Mouse (Mus musculus) T-cell, adult 2 months (primary cell): ENCODE results near the gene Syne4.

ENCODE experiments used
- DNase-seq: peaks from one replicate; pipeline ENCODE4 v3.0.0; 2022; ENCODE audit warnings: low spot score

The Syne4 gene

GRCm38 (mm10) chr7:30328379-30328778 lies 13.8 kb downstream of the Syne4 start:
- DNase-seq, result no peak

GRCm38 (mm10) chr7:30331887-30332286 lies 17.3 kb downstream of the Syne4 start:
- DNase-seq, result peak; percentile 87

GRCm38 (mm10) chr7:30332622-30333259 lies 18.1 kb downstream of the Syne4 start:
- DNase-seq, result peak; percentile 22

GRCm38 (mm10) chr7:30333436-30333835 lies 18.8 kb downstream of the Syne4 start:
- peak; percentile 15 for DNase-seq

GRCm38 (mm10) chr7:30334563-30334962 lies 20.0 kb downstream of the Syne4 start:
- DNase-seq, result no peak

GRCm38 (mm10) chr7:30335688-30336087 lies 21.1 kb downstream of the Syne4 start:
- no peak for DNase-seq

GRCm38 (mm10) chr7:30336384-30336783 lies 21.8 kb downstream of the Syne4 start:
- DNase-seq, result peak; percentile 65

- DNase-seq, result no peak
Measured at GRCm38 (mm10) chr7:30339432-30340109, 25.0 kb downstream of the Syne4 start.

GRCm38 (mm10) chr7:30346635-30347379 lies 32.2 kb downstream of the Syne4 start:
- peak; percentile 52 for DNase-seq

GRCm38 (mm10) chr7:30347828-30348227 lies 33.2 kb downstream of the Syne4 start:
- DNase-seq, result peak; percentile 65

GRCm38 (mm10) chr7:30353279-30353822 lies 38.7 kb downstream of the Syne4 start:
- peak; percentile 60 for DNase-seq

GRCm38 (mm10) chr7:30354059-30354458 lies 39.5 kb downstream of the Syne4 start:
- DNase-seq, result no peak

GRCm38 (mm10) chr7:30358378-30359186 lies 44.0 kb downstream of the Syne4 start:
- DNase-seq, result no peak

- no peak for DNase-seq
Measured at GRCm38 (mm10) chr7:30359276-30359865, 44.8 kb downstream of the Syne4 start.

GRCm38 (mm10) chr7:30360028-30360427 lies 45.4 kb downstream of the Syne4 start:
- no peak for DNase-seq

GRCm38 (mm10) chr7:30362652-30363343 lies 48.2 kb downstream of the Syne4 start, which contains the start of gene Lrfn3:
Gene Lrfn3, minus strand, starts transcription at chr7:30362772.
- no peak for DNase-seq

GRCm38 (mm10) chr7:30363344-30363738 lies 48.7 kb downstream of the Syne4 start:
- DNase-seq, result no peak

GRCm38 (mm10) chr7:30367466-30367865 lies 52.9 kb downstream of the Syne4 start:
- no peak for DNase-seq
